Mouse (Mus musculus): Measurements from ENCODE around the gene Ager. TPM values are rescaled to one million over a fixed set of nuclear protein-coding genes. Genes with fewer than 3 reads are reported as not detected.

Ager gene
- total RNA-seq (2014; rRNA removed) (1.8 and 2.0 TPM in 2 replicates), polyA plus RNA-seq (2015; fragmentation: Nextera tagmentation; extraction: Ambion mirVana) (1.7 and 2.5 TPM in 2 replicates)

DNA sequence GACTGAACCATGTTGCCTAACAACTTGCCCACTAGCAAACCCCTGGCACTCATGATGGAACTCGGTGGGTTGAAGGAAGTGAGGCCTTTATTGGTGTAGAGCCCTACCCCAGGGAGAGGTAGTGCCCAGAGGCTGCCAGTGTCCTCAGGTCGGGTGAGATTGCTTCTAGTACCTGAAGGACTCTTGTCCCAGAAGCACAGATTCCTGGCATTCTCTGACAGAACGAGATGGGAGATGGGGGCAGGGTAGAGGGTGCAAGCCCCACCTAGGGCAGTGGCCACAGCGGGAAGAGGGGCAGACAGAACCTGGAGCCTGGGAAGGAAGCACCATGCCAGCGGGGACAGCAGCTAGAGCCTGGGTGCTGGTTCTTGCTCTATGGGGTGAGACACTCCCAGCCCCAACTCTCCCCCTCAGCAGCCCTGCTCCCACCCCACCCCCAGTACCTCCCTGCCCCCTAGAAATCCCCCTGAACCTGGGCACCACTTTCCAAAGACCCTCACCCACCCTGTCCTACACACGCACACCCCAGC lies at the start of gene Ager:
Gene Ager (plus strand): TSS at position 297 of the 530 bp plus-strand sequence.
- peaks cover 19% of the 10 kb centered on the region; the same call in 1 of the 2 replicates for H3K4me1 ChIP-seq (ENCODE audit: insufficient read depth, low read length)
- no peak within 1 kb of the TSS for H3K27ac ChIP-seq
- no peak for TF ChIP-seq CTCF (IDR thresholded peaks at IDR 0.05; ENCODE audit: low read depth)
- no peaks in the 10 kb centered on the region for H3K27me3 ChIP-seq (ENCODE audit: insufficient read depth, low read length)
- no peak for DNase-seq (ENCODE audit: low spot score)
- H3K9me3 ChIP-seq (ENCODE audit: low read length) = no peaks in the 10 kb centered on the region
- no peak within 1 kb of the TSS for H3K9ac ChIP-seq (replicated peaks; ENCODE audit: low read length)
- no peak within 1 kb of the TSS for H3K4me3 ChIP-seq (ENCODE audit: low read length)
- no peak within 1 kb of the TSS for H3K4me2 ChIP-seq (ENCODE audit: low read depth, low read length)
- ATAC-seq = no peak
- 30% methylated on average over 6 of the region's 6 CpGs for WGBS
- peaks cover 32% of the 10 kb centered on the region; the same call in 1 of the 2 replicates for H3K36me3 ChIP-seq (ENCODE audit: insufficient read depth, low read length)

DNA sequence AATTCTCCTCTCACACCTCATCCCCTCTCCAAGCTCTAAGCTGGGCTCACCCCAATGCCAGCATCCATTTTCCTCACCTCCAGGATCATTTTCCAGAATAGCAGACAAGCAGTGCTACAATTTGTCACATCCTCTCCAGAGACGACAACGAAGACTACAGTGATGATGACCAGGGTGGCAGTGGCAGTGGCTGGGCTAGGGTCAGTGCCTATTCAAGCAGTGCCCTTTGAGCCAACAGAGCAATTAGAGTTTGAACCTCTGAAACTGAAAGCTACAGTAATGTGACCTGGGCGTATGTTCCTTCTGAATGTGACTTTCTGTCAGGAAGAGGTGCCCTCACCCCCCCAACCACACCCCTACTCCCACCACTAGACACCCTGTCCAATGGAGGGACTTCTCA lies 48.5 kb upstream of the Ager start:
- H3K4me1 ChIP-seq (ENCODE audit: insufficient read depth, low read length) = no peaks in the 10 kb centered on the region
- no peak for TF ChIP-seq CTCF (IDR thresholded peaks at IDR 0.05; ENCODE audit: low read depth)
- H3K27ac ChIP-seq = no peak overlapping the region
- H3K4me2 ChIP-seq (ENCODE audit: low read depth, low read length) = no peak overlapping the region
- H3K9ac ChIP-seq (replicated peaks; ENCODE audit: low read length) = no peak overlapping the region
- H3K9me3 ChIP-seq (ENCODE audit: low read length) = no peaks in the 10 kb centered on the region
- H3K36me3 ChIP-seq (ENCODE audit: insufficient read depth, low read length) = no peaks in the 10 kb centered on the region
- H3K4me3 ChIP-seq (ENCODE audit: low read length) = no peak overlapping the region
- WGBS = 91% methylated on average over 3 of the region's 3 CpGs
- ATAC-seq (no peak), DNase-seq (ENCODE audit: low spot score) (no peak)
- H3K27me3 ChIP-seq (ENCODE audit: insufficient read depth, low read length) = no peaks in the 10 kb centered on the region

DNA sequence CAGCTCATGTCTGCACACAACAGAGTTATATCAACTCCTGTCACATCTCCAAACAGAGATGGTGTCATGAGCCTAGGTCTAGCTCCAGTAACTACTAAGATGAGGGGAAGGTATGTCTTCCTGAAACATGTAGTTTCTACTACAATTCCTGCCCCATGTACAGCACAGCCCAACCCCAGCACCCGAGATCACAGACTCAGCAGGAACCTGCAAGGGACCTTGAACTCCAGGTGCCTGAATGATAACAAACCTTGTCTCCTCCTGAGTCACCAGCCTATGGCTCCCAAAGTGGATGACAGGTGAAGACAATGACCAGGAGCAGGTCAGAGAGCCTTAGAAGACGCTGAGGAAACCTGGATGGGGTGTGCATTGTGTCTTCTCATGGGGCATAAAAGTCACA lies 47.8 kb upstream of the Ager start:
- Histone ChIP-seq H3K9ac (replicated peaks; ENCODE audit: low read length) (no peak overlapping the region), H3K4me3 (ENCODE audit: low read length) (no peak overlapping the region), H3K36me3 (ENCODE audit: insufficient read depth, low read length) (no peaks in the 10 kb centered on the region), H3K4me1 (ENCODE audit: insufficient read depth, low read length) (no peaks in the 10 kb centered on the region), H3K4me2 (ENCODE audit: low read depth, low read length) (no peak overlapping the region), H3K9me3 (ENCODE audit: low read length) (no peaks in the 10 kb centered on the region), H3K27ac (no peak overlapping the region), H3K27me3 (ENCODE audit: insufficient read depth, low read length) (no peaks in the 10 kb centered on the region)
- TF ChIP-seq CTCF (IDR thresholded peaks at IDR 0.05; ENCODE audit: low read depth) = no peak
- ATAC-seq = no peak
- no peak for DNase-seq (ENCODE audit: low spot score)
- 71% methylated on average over 2 of the region's 2 CpGs for WGBS

DNA sequence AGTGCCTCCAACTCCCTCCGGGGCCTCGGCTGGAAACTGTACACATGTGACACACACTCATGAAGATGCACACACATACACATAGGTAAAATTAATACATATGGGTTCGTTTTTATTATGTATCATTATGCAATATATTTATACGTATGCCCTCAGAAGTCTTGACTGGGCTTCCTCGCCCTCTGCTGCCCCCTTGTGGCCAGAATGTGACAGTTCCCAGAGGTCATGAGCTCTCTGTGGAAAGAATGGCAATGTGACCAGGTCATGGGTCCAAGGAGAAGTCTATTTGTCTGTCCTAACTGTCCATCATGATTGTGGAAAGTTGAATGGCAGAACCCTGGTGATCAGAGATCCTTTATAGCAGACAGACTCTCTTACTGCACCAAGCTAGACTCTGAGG lies 42.2 kb upstream of the Ager start:
- Histone ChIP-seq H3K9me3 (ENCODE audit: low read length) (no peaks in the 10 kb centered on the region), H3K9ac (replicated peaks; ENCODE audit: low read length) (no peak overlapping the region), H3K4me2 (ENCODE audit: low read depth, low read length) (no peak overlapping the region), H3K27me3 (ENCODE audit: insufficient read depth, low read length) (no peaks in the 10 kb centered on the region), H3K27ac (no peak overlapping the region), H3K4me3 (ENCODE audit: low read length) (no peak overlapping the region), H3K4me1 (ENCODE audit: insufficient read depth, low read length) (no peaks in the 10 kb centered on the region), H3K36me3 (ENCODE audit: insufficient read depth, low read length) (no peaks in the 10 kb centered on the region)
- DNase-seq (ENCODE audit: low spot score) (peak; percentile 72), ATAC-seq (no peak)
- WGBS = 22% methylated on average over 5 of the region's 5 CpGs
- peak; percentile 90 for TF ChIP-seq CTCF (IDR thresholded peaks at IDR 0.05; ENCODE audit: low read depth)

DNA sequence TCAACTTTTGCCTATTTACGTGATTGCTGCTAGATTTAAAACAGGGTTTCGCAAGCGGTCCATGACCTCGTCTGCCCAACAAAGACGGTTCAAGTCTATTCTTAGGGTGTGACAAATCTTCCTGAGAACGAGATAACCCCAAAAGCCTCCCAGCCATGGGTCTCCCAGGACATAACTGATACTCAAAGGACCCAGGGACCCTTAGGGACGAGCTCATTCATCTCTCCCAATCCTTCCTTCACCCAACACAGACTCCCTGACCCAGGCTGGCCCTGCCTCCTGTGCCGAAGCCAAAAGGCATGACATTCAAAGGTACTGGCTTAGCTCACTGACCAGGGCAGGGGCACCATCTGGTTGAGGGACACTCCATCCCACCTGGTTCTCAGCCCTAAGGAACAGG lies 41.3 kb upstream of the Ager start:
- DNase-seq (ENCODE audit: low spot score) (no peak), ATAC-seq (no peak)
- Histone ChIP-seq H3K27ac (no peak overlapping the region), H3K9ac (replicated peaks; ENCODE audit: low read length) (no peak overlapping the region), H3K36me3 (ENCODE audit: insufficient read depth, low read length) (no peaks in the 10 kb centered on the region), H3K27me3 (ENCODE audit: insufficient read depth, low read length) (no peaks in the 10 kb centered on the region), H3K4me1 (ENCODE audit: insufficient read depth, low read length) (no peaks in the 10 kb centered on the region), H3K4me3 (ENCODE audit: low read length) (no peak overlapping the region), H3K4me2 (ENCODE audit: low read depth, low read length) (no peak overlapping the region), H3K9me3 (ENCODE audit: low read length) (no peaks in the 10 kb centered on the region)
- 85% methylated on average over 8 of the region's 8 CpGs for WGBS
- no peak for TF ChIP-seq CTCF (IDR thresholded peaks at IDR 0.05; ENCODE audit: low read depth)

DNA sequence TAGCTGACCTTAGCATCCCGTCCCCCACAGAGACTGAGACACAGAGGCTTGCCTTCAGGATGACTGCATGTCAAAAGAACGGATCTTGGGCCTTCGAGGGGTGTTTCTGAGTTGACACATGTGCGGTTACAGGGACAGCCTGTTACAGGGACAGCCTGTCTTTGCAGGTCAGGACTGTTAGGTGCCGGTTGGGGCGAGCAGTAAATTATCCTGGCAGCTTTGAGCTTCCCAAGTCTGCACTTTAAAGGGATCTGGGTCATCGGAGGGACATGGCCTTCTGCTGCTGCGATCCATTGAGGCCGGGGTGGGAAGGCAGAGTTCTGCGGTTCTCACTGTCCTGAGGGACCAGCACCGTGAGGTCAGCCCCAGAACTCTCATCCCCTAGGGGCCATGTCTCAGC lies 40.3 kb upstream of the Ager start:
- Histone ChIP-seq H3K4me3 (ENCODE audit: low read length) (no peak overlapping the region), H3K4me1 (ENCODE audit: insufficient read depth, low read length) (no peaks in the 10 kb centered on the region), H3K9me3 (ENCODE audit: low read length) (no peaks in the 10 kb centered on the region), H3K9ac (replicated peaks; ENCODE audit: low read length) (no peak overlapping the region), H3K27me3 (ENCODE audit: insufficient read depth, low read length) (no peaks in the 10 kb centered on the region), H3K27ac (no peak overlapping the region), H3K36me3 (ENCODE audit: insufficient read depth, low read length) (no peaks in the 10 kb centered on the region), H3K4me2 (ENCODE audit: low read depth, low read length) (no peak overlapping the region)
- DNase-seq (ENCODE audit: low spot score) (no peak), ATAC-seq (no peak)
- TF ChIP-seq CTCF (IDR thresholded peaks at IDR 0.05; ENCODE audit: low read depth) = no peak
- WGBS = 78% methylated on average over 11 of the region's 11 CpGs

DNA sequence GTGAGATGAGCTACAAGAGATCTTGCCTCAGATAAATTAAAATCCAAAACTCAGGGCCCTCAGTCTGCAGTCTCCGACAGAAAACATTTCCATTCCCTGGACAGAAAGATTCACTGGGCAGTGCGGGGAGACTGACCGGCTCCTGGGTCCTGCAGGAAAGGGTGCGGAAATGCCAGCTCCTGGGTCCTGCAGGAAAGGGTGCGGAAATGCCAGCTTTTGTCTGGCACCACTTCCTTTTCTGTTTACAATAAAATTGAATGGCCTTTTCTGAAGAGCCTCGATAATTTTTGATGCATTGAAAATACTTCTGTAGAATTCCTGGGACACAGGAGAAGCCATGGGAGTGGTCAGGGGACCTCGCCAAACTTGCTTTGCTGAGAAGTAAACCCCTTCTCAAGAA lies 38.5 kb upstream of the Ager start:
- Histone ChIP-seq H3K27me3 (ENCODE audit: insufficient read depth, low read length) (no peaks in the 10 kb centered on the region), H3K9ac (replicated peaks; ENCODE audit: low read length) (no peak overlapping the region), H3K4me3 (ENCODE audit: low read length) (no peak overlapping the region), H3K4me2 (ENCODE audit: low read depth, low read length) (no peak overlapping the region), H3K9me3 (ENCODE audit: low read length) (no peaks in the 10 kb centered on the region), H3K27ac (no peak overlapping the region), H3K4me1 (ENCODE audit: insufficient read depth, low read length) (no peaks in the 10 kb centered on the region), H3K36me3 (ENCODE audit: insufficient read depth, low read length) (no peaks in the 10 kb centered on the region)
- DNase-seq (ENCODE audit: low spot score) (no peak), ATAC-seq (no peak)
- TF ChIP-seq CTCF (IDR thresholded peaks at IDR 0.05; ENCODE audit: low read depth) = no peak
- WGBS = 82% methylated on average over 7 of the region's 7 CpGs
